Mouse (Mus musculus) lung, adult 2 months (tissue): ENCODE results near the gene Miga2.

ENCODE experiments used
- CTCF ChIP-seq: fragments of 200-500 bp; IDR thresholded peaks from 2 replicates; pipeline ENCODE4 v1.5.1; 2011; ENCODE audit warnings: mild to moderate bottlenecking, low read length, control low read depth; ENCODE audit not compliant: insufficient read depth
- POLR2A ChIP-seq: fragments of 200-500 bp; IDR thresholded peaks from 2 replicates; pipeline ENCODE4 v1.6.1; 2011; ENCODE audit warnings: low read depth, mild to moderate bottlenecking, control low read depth, low read length, borderline replicate concordance; ENCODE audit errors: extremely low read depth

GRCm38 (mm10) chr2:30385591-30385990 lies 21.6 kb downstream of the Miga2 start:
- no peak for TF ChIP-seq CTCF
- TF ChIP-seq POLR2A, result no peak
